8 mouse cellular contexts compared by ENCODE assay signal in genomic region chr2:158146223-158146622, GRCm38 (mm10). TPM values are rescaled to one million over a fixed set of nuclear protein-coding genes. Genes with fewer than 3 reads are reported as not detected.
A peak's percentile ranks its signal among the peaks of the same experiment; 100 is the strongest.
DNase-seq lines count a peak whose midpoint lies in the region; ATAC-seq and TF ChIP-seq lines count a peak whose summit lies in the region.

TSS of gene Tgm2 (minus strand) at chr2:158146436.

- peaks cover 5% of the 10 kb centered on the region; the same call in 1 of the 2 replicates for H3K27me3 ChIP-seq in forebrain, postnatal 0 days (ENCODE audit: insufficient read depth, low read length)
- H3K27me3 ChIP-seq in lung, embryonic 16.5 days (ENCODE audit: control insufficient read depth, insufficient read depth, low read depth, low read length): no peaks in the 10 kb centered on the region

- peaks cover 0 to 3% of the 10 kb centered on the region in 2 experiments; a peak in 1 of 4 replicates for H3K4me1 ChIP-seq in ES-E14 (ENCODE audit: control insufficient read depth in 2 of 2, insufficient read depth in 2 of 2, low read length in 2 of 2, poor library complexity in 1 of 2)
- H3K4me1 ChIP-seq in forebrain, postnatal 0 days (ENCODE audit: insufficient read depth): no peaks in the 10 kb centered on the region
- peaks cover 45% of the 10 kb centered on the region for H3K4me1 ChIP-seq in lung, embryonic 16.5 days (replicated peaks; ENCODE audit: control insufficient read depth, insufficient read depth, low read length)

- peak; percentile 56 for TF ChIP-seq CTCF in forebrain, postnatal 0 days (IDR thresholded peaks at IDR 0.05; ENCODE audit: low read depth)

- 0 out of 2 replicates have a peak, but pooled peaks have one; percentile 18 for ATAC-seq in forebrain, postnatal 0 days
- ATAC-seq in lung, embryonic 16.5 days (ENCODE audit: low read depth): peak; percentile 79

- peak within 1 kb of the TSS; percentile 71 for H3K9ac ChIP-seq in ES-E14 (ENCODE audit: insufficient read depth, low read depth, low read length, poor library complexity, severe bottlenecking)
- 0 out of 2 replicates have a peak within 1 kb of the TSS, but pooled peaks have one; percentile 22 for H3K9ac ChIP-seq in forebrain, postnatal 0 days
- peak within 1 kb of the TSS; percentile 85 for H3K9ac ChIP-seq in lung, embryonic 16.5 days (ENCODE audit: low read length)

- 2% methylated on average over 33 of the region's 33 CpGs for whole genome bisulfite sequencing in forebrain, postnatal 0 days
- WGBS in lung, embryonic 16.5 days: 1% methylated on average over 25 of the region's 33 CpGs

- peak within 1 kb of the TSS; percentile 41 for H3K4me2 ChIP-seq in forebrain, postnatal 0 days (ENCODE audit: low read depth)
- H3K4me2 ChIP-seq in lung, embryonic 16.5 days (ENCODE audit: low read depth, low read length): peak within 1 kb of the TSS; percentile 83

- H3K36me3 ChIP-seq in ES-E14 (ENCODE audit: control insufficient read depth, insufficient read depth, low read length, poor library complexity, severe bottlenecking): no peaks in the 10 kb centered on the region
- no peaks in the 10 kb centered on the region for H3K36me3 ChIP-seq in forebrain, postnatal 0 days (ENCODE audit: insufficient read depth)
- H3K36me3 ChIP-seq in lung, embryonic 16.5 days (ENCODE audit: control insufficient read depth, insufficient read depth, low read length): no peaks in the 10 kb centered on the region

- in situ Hi-C loops in ES-E14 (cut with MboI; ENCODE audit: low sequenced_read_pairs in 2 of 2, unreplicated experiment in 2 of 2): no loop called here

- H3K27ac ChIP-seq in ES-E14 (ENCODE audit: insufficient read depth, low read depth, low read length, poor library complexity, severe bottlenecking): no peak within 1 kb of the TSS
- no peak within 1 kb of the TSS for H3K27ac ChIP-seq in forebrain, postnatal 0 days (ENCODE audit: low read depth, low read length)
- peak within 1 kb of the TSS; percentile 28; the same call in 1 of the 2 replicates for H3K27ac ChIP-seq in lung, embryonic 16.5 days (ENCODE audit: low read length)

- peak within 1 kb of the TSS; percentile 63 to 74 for H3K4me3 ChIP-seq in ES-E14 (ENCODE audit: insufficient read depth in 1 of 2, low read depth in 1 of 2, low read length in 2 of 2, poor library complexity in 1 of 2, severe bottlenecking in 1 of 2)
- no peak within 1 kb of the TSS for H3K4me3 ChIP-seq in forebrain, postnatal 0 days (ENCODE audit: low read depth, low read length)
- H3K4me3 ChIP-seq in lung, embryonic 16.5 days (ENCODE audit: low read length): peak within 1 kb of the TSS; percentile 67

- H3K9me3 ChIP-seq in ES-E14 (ENCODE audit: control insufficient read depth, insufficient read depth, low read depth, low read length): no peaks in the 10 kb centered on the region
- no peaks in the 10 kb centered on the region for H3K9me3 ChIP-seq in forebrain, postnatal 0 days (ENCODE audit: low read length)
- H3K9me3 ChIP-seq in lung, embryonic 16.5 days (ENCODE audit: control insufficient read depth, low read length): peaks cover 5% of the 10 kb centered on the region; the same call in 1 of the 2 replicates

- peak; percentile 75 for DNase-seq in ES-E14 (ENCODE audit: low read depth, low spot score)
- peak; percentile 83 to 91 for DNase-seq in cerebellum, adult 18-20 months
- DNase-seq in forebrain, postnatal 0 days: peak; percentile 37
- peak; percentile 97 for DNase-seq in heart, postnatal 4 days
- peak; percentile 25 to 64 for DNase-seq in layer of hippocampus, adult 8-10 months (ENCODE audit: low spot score in 2 of 2)
- DNase-seq in ovary, adult 18-20 months (ENCODE audit: low spot score): peak; percentile 67
- DNase-seq in thymus, postnatal 0 days (ENCODE audit: low spot score): peak; percentile 76

TF ChIP-seq in ES-E14, 5 proteins besides CTCF, POLR2A, EP300 and RAD21:
- no peak for TF ChIP-seq MAFK (IDR thresholded peaks at IDR 0.05; ENCODE audit: insufficient read depth, low read depth, low read length)
- no peak for TF ChIP-seq ZNF384 (IDR thresholded peaks at IDR 0.05; ENCODE audit: low read depth, low read length)

RNA-seq across cellular contexts. Expression of gene Tgm2, which starts in this region (rescaled TPM):
- 9.2 and 25.0 TPM in 2 replicates for total RNA-seq in ES-E14 (2012; rRNA removed)
- total RNA-seq in forebrain, postnatal 0 days (2014; rRNA removed): 9.1 and 13.0 TPM in 2 replicates
- polyA plus RNA-seq in forebrain, postnatal 0 days (2015; fragmentation: Nextera tagmentation; extraction: Ambion mirVana): 6.1 TPM in 2 replicates
- 100 to 1,000 TPM; 254 to 273 TPM for total RNA-seq in heart, postnatal 4 days (2021)
- 10 to 100 TPM in 3 of 4 experiments, 1 to 10 TPM in 1; 9.1 to 14.2 (median 12.7) TPM for total RNA-seq in layer of hippocampus, adult 8-10 months (2022)
- polyA plus RNA-seq in lung, embryonic 16.5 days (2015; fragmentation: Nextera tagmentation; extraction: Ambion mirVana): 75.8 and 81.6 TPM in 2 replicates
- 8.5 and 9.0 TPM in 2 replicates for polyA plus RNA-seq in thymus, postnatal 0 days (2015; fragmentation: Nextera tagmentation; extraction: Ambion mirVana)

Comparison
In these comparisons a context has a peak if more than half of its experiments do, and no peak if none do; other contexts are left out.
1. DNase-seq: peak in every context shown above with its lines; median percentile 97 in heart, postnatal 4 days; 87 in cerebellum, adult 18-20 months; 76 in thymus, postnatal 0 days; 75 in ES-E14; 67 in ovary, adult 18-20 months; 44 in layer of hippocampus, adult 8-10 months; 37 in forebrain, postnatal 0 days.
2. H3K9ac ChIP-seq: peak in every context shown above with its lines; median percentile 85 in lung, embryonic 16.5 days; 71 in ES-E14; 22 in forebrain, postnatal 0 days.